Mouse (Mus musculus) lung, postnatal 0 days (tissue): ENCODE results near the gene Phf21a. TPM values are rescaled to one million over a fixed set of nuclear protein-coding genes. Genes with fewer than 3 reads are reported as not detected.

ENCODE experiments used
- ATAC-seq: fragments of 200-750 bp; cut with Nextera tagmentation; 2 replicates; pipeline ENCODE4 v1.8.0; 2017; ENCODE audit warnings: moderate library complexity
- DNase-seq: peaks from one replicate; pipeline ENCODE4 v3.0.0-alpha.2; 2016; ENCODE audit warnings: low spot score
- H3K27ac ChIP-seq: fragments of 300-500 bp; sonication (generic); 2 replicates; pipeline ENCODE4 v1.5.1; 2014; ENCODE audit warnings: antibody characterized with exemption, mild to moderate bottlenecking, low read length, mixed read lengths
- H3K27me3 ChIP-seq: fragments of 300-500 bp; sonication (generic); replicated peaks from 2 replicates; pipeline ENCODE4 v1.6.1; 2014; ENCODE audit warnings: low read length, mixed read lengths; ENCODE audit not compliant: insufficient read depth
- H3K36me3 ChIP-seq: fragments of 300-500 bp; sonication (generic); 2 replicates; pipeline ENCODE4 v1.6.1; 2014; ENCODE audit warnings: low read length, mixed read lengths; ENCODE audit not compliant: insufficient read depth
- H3K4me1 ChIP-seq: fragments of 300-500 bp; sonication (generic); 2 replicates; pipeline ENCODE4 v1.6.1; 2014; ENCODE audit warnings: antibody characterized with exemption, low read depth, low read length, mixed read lengths; ENCODE audit not compliant: insufficient read depth
- H3K4me2 ChIP-seq: fragments of 300-500 bp; sonication (generic); replicated peaks from 2 replicates; pipeline ENCODE4 v1.6.1; 2014; ENCODE audit warnings: low read depth, mild to moderate bottlenecking, low read length, moderate library complexity, mixed read lengths
- H3K4me3 ChIP-seq: fragments of 300-500 bp; sonication (generic); 2 replicates; pipeline ENCODE4 v1.5.1; 2014; ENCODE audit warnings: low read depth, low read length
- H3K9ac ChIP-seq: fragments of 300-500 bp; sonication (generic); replicated peaks from 2 replicates; pipeline ENCODE4 v1.6.1; 2014; ENCODE audit warnings: low read depth, mild to moderate bottlenecking
- H3K9me3 ChIP-seq: fragments of 300-500 bp; sonication (generic); 2 replicates; pipeline ENCODE4 v1.6.1; 2016; ENCODE audit warnings: low read length, mixed read lengths
- CTCF ChIP-seq: IDR thresholded peaks from 2 replicates; pipeline ENCODE4 v1.5.1; 2016; ENCODE audit warnings: antibody characterized with exemption, mild to moderate bottlenecking
- EP300 ChIP-seq: IDR thresholded peaks from 2 replicates; pipeline ENCODE4 v1.6.1; 2016; ENCODE audit warnings: antibody characterized with exemption, mild to moderate bottlenecking, control low read depth
- WGBS: fragments of 180-500 bp; shearing (Covaris S2); extraction: QIAGEN DNeasy Blood & Tissue Kit; methylation state at CpG from one replicate; pipeline ENCODE4 v1.1.7; 2014; 5-methylcytosine and 5-hydroxymethylcytosine counted together
- polyA plus RNA-seq: library from polyadenylated mRNA; unstranded; fragments of >200 nt; fragmentation: Nextera tagmentation; extraction: Ambion mirVana; gene quantifications from 2 replicates; pipeline ENCODE4 v1.2.1, GENCODE M21; 2015

The Phf21a gene
- polyA plus RNA-seq, 1 experiment from 2014 or later: 12.9 TPM

GRCm38 (mm10) chr2:92277787-92278186, 184.9 kb downstream of the Phf21a start:
- Histone ChIP-seq H3K4me2 (no peak overlapping the region), H3K9me3 (no peaks in the 10 kb centered on the region), H3K36me3 (no peaks in the 10 kb centered on the region), H3K4me3 (no peak overlapping the region), H3K27ac (no peak overlapping the region), H3K9ac (no peak overlapping the region), H3K4me1 (no peaks in the 10 kb centered on the region), H3K27me3 (no peaks in the 10 kb centered on the region)
- WGBS: 70% methylated on average over 3 of the region's 3 CpGs
- no peak for TF ChIP-seq EP300
- TF ChIP-seq CTCF: no peak
- ATAC-seq (no peak), DNase-seq (no peak)

GRCm38 (mm10) chr2:92278663-92279062, 185.7 kb downstream of the Phf21a start:
- WGBS: 84% methylated on average over 7 of the region's 7 CpGs

GRCm38 (mm10) chr2:92279398-92279797, 186.5 kb downstream of the Phf21a start:
- H3K27ac ChIP-seq: no peak overlapping the region
- WGBS: 83% methylated on average over 6 of the region's 6 CpGs
- H3K4me2 ChIP-seq: no peak overlapping the region
- no peaks in the 10 kb centered on the region for H3K9me3 ChIP-seq
- no peak overlapping the region for H3K9ac ChIP-seq
- H3K4me1 ChIP-seq: no peaks in the 10 kb centered on the region
- TF ChIP-seq CTCF: no peak
- no peak for TF ChIP-seq EP300
- no peak for DNase-seq
- no peak for ATAC-seq
- H3K36me3 ChIP-seq: no peaks in the 10 kb centered on the region
- no peaks in the 10 kb centered on the region for H3K27me3 ChIP-seq
- no peak overlapping the region for H3K4me3 ChIP-seq

More at GRCm38 (mm10) chr2:92278663-92279062, 185.7 kb downstream of the Phf21a start:
- Histone ChIP-seq H3K36me3 (no peaks in the 10 kb centered on the region), H3K4me1 (no peaks in the 10 kb centered on the region), H3K9ac (no peak overlapping the region), H3K4me2 (no peak overlapping the region), H3K4me3 (no peak overlapping the region), H3K27me3 (no peaks in the 10 kb centered on the region), H3K9me3 (no peaks in the 10 kb centered on the region), H3K27ac (no peak overlapping the region)
- TF ChIP-seq CTCF (no peak), EP300 (no peak)
- ATAC-seq: no peak
- DNase-seq: no peak

GRCm38 (mm10) chr2:92285597-92285996, 192.7 kb downstream of the Phf21a start:
- Histone ChIP-seq H3K27me3 (no peaks in the 10 kb centered on the region), H3K4me1 (no peaks in the 10 kb centered on the region), H3K27ac (no peak overlapping the region), H3K4me3 (no peak overlapping the region), H3K9me3 (no peaks in the 10 kb centered on the region), H3K36me3 (no peaks in the 10 kb centered on the region), H3K9ac (no peak overlapping the region), H3K4me2 (no peak overlapping the region)
- TF ChIP-seq EP300 (no peak), CTCF (no peak)
- WGBS: 45% methylated on average over 5 of the region's 5 CpGs
- DNase-seq: no peak
- no peak for ATAC-seq

GRCm38 (mm10) chr2:92289335-92289734, 196.4 kb downstream of the Phf21a start:
- Histone ChIP-seq H3K4me2 (no peak overlapping the region), H3K9me3 (no peaks in the 10 kb centered on the region), H3K27me3 (no peaks in the 10 kb centered on the region), H3K27ac (no peak overlapping the region), H3K4me1 (no peaks in the 10 kb centered on the region), H3K36me3 (no peaks in the 10 kb centered on the region), H3K4me3 (no peak overlapping the region), H3K9ac (no peak overlapping the region)
- WGBS: 47% methylated on average over 3 of the region's 3 CpGs
- TF ChIP-seq CTCF (no peak), EP300 (peak; percentile 49; the same call in 1 of the 2 replicates)
- ATAC-seq (peak; percentile 96), DNase-seq (peak; percentile 78)

- Histone ChIP-seq H3K4me2 (no peak overlapping the region), H3K36me3 (no peaks in the 10 kb centered on the region), H3K9me3 (no peaks in the 10 kb centered on the region), H3K4me1 (no peaks in the 10 kb centered on the region), H3K27me3 (no peaks in the 10 kb centered on the region), H3K4me3 (no peak overlapping the region), H3K9ac (no peak overlapping the region), H3K27ac (no peak overlapping the region)
- 93% methylated on average over 3 of the region's 3 CpGs for WGBS
- ATAC-seq (no peak), DNase-seq (no peak)
- TF ChIP-seq EP300: no peak
- no peak for TF ChIP-seq CTCF
These were observed 198.6 kb downstream of the Phf21a start for GRCm38 (mm10) chr2:92291526-92291925.

- Histone ChIP-seq H3K4me3 (no peak overlapping the region), H3K9ac (no peak overlapping the region), H3K9me3 (no peaks in the 10 kb centered on the region), H3K27ac (no peak overlapping the region), H3K4me1 (no peaks in the 10 kb centered on the region), H3K27me3 (no peaks in the 10 kb centered on the region), H3K36me3 (no peaks in the 10 kb centered on the region), H3K4me2 (no peak overlapping the region)
- TF ChIP-seq EP300 (no peak), CTCF (peak; percentile 85)
- DNase-seq (peak; percentile 95), ATAC-seq (peak; percentile 49)
- 7% methylated on average over 6 of the region's 6 CpGs for WGBS
These were observed 203.5 kb downstream of the Phf21a start for GRCm38 (mm10) chr2:92296402-92296801.
